8 mouse cellular contexts compared by ENCODE assay signal in genomic region chr14:21904498-21905395, GRCm38 (mm10). TPM values are rescaled to one million over a fixed set of nuclear protein-coding genes. Genes with fewer than 3 reads are reported as not detected.
DNase-seq lines count a peak whose midpoint lies in the region; ATAC-seq lines count a peak whose summit lies in the region.

No protein-coding gene starts in this region.

- H3K4me2 ChIP-seq in liver, embryonic 11.5 days, result peak overlapping the region; percentile 45
- peak overlapping the region; percentile 48 for H3K4me2 ChIP-seq in kidney, embryonic 16.5 days (replicated peaks; ENCODE audit: low read depth, low read length)

- H3K4me1 ChIP-seq in liver, embryonic 11.5 days (replicated peaks; ENCODE audit: control insufficient read depth, insufficient read depth, low read length), result 0 out of 2 replicates have a peak, but pooled peaks cover 6% of the 10 kb centered on the region
- H3K4me1 ChIP-seq in kidney, embryonic 16.5 days (ENCODE audit: insufficient read depth, low read length), result peaks cover 24% of the 10 kb centered on the region

- no peak overlapping the region for H3K27ac ChIP-seq in liver, embryonic 11.5 days (ENCODE audit: low read depth, low read length)
- H3K27ac ChIP-seq in kidney, embryonic 16.5 days (ENCODE audit: low read length), result peak overlapping the region; percentile 54; the same call in 1 of the 2 replicates

- H3K4me3 ChIP-seq in liver, embryonic 11.5 days (ENCODE audit: low read depth, low read length), result no peak overlapping the region
- 0 out of 2 replicates have a peak overlapping the region, but pooled peaks have one; percentile 20 for H3K4me3 ChIP-seq in kidney, embryonic 16.5 days (ENCODE audit: low read length)

- 49% methylated on average over 18 of the region's 18 CpGs for WGBS in liver, embryonic 11.5 days
- 19% methylated on average over 18 of the region's 18 CpGs for WGBS in kidney, embryonic 16.5 days

- H3K27me3 ChIP-seq in liver, embryonic 11.5 days (replicated peaks; ENCODE audit: control insufficient read depth, insufficient read depth, low read length), result no peaks in the 10 kb centered on the region
- H3K27me3 ChIP-seq in kidney, embryonic 16.5 days (ENCODE audit: insufficient read depth, low read length), result 0 out of 2 replicates have a peak, but pooled peaks cover 4% of the 10 kb centered on the region

- peak; percentile 32 for DNase-seq in liver, embryonic 11.5 days (ENCODE audit: low spot score)
- DNase-seq in liver, result no peak
- DNase-seq in heart, adult 8-10 months (ENCODE audit: low spot score), result peak; percentile 19
- peak; percentile 57 for DNase-seq in lung, postnatal 36 days
- no peak for DNase-seq in left cerebral cortex, adult 8-10 months (ENCODE audit: low spot score in 2 of 2)
- DNase-seq in thymus, postnatal 14 days, result no peak
- DNase-seq in ovary, postnatal 10 days (ENCODE audit: low spot score), result no peak

- no peak for ATAC-seq in liver, embryonic 11.5 days (replicated peaks; ENCODE audit: low FRiP score)
- peak; percentile 14; the same call in 1 of the 2 replicates for ATAC-seq in kidney, embryonic 16.5 days (ENCODE audit: low FRiP score, low TSS enrichment)

- no peaks in the 10 kb centered on the region for H3K36me3 ChIP-seq in liver, embryonic 11.5 days (ENCODE audit: control insufficient read depth, insufficient read depth, low read length)
- no peaks in the 10 kb centered on the region for H3K36me3 ChIP-seq in kidney, embryonic 16.5 days (ENCODE audit: insufficient read depth, low read length)

- no peaks in the 10 kb centered on the region for H3K9me3 ChIP-seq in liver, embryonic 11.5 days (ENCODE audit: control insufficient read depth, low read length)
- no peaks in the 10 kb centered on the region for H3K9me3 ChIP-seq in kidney, embryonic 16.5 days (ENCODE audit: low read length)

- H3K9ac ChIP-seq in liver, embryonic 11.5 days (ENCODE audit: low read depth, low read length), result no peak overlapping the region
- no peak overlapping the region for H3K9ac ChIP-seq in kidney, embryonic 16.5 days (replicated peaks; ENCODE audit: low read length)

RNA-seq across cellular contexts. Expression of gene Comtd1, which starts 56.0 kb away (rescaled TPM):
- 54.4 and 59.0 TPM in 2 replicates for polyA plus RNA-seq in liver, embryonic 11.5 days (2014; fragmentation: Nextera tagmentation; extraction: Ambion mirVana)
- 10 to 100 TPM in 2 of 4 experiments, 1 to 10 TPM in 2; 8.4 to 12.0 (median 10.3) TPM for total RNA-seq in heart, adult 8-10 months (2022)
- polyA plus RNA-seq in kidney, embryonic 16.5 days (2015; fragmentation: Nextera tagmentation; extraction: Ambion mirVana), result 30.8 and 36.2 TPM in 2 replicates
- total RNA-seq in left cerebral cortex, adult 8-10 months (2022), result 10 to 100 TPM; 23.8 to 32.8 (median 30.7) TPM

Comparison
In these comparisons a context has a peak if more than half of its experiments do, and no peak if none do; other contexts are left out.
1. DNase-seq: peak in liver, embryonic 11.5 days (single experiment), heart, adult 8-10 months (single experiment) and lung, postnatal 36 days (single experiment); none in liver (single experiment), left cerebral cortex, adult 8-10 months (0 of 2), thymus, postnatal 14 days (single experiment) and ovary, postnatal 10 days (single experiment).